Mouse (Mus musculus): ENCODE measurements at regions not wholly inside any gene's neighbourhood (a gene's known extent, or its start where the extent isn't known, plus 50 kb on each side); places are given as distances from the start of the nearest gene placed in this dataset.
A peak's percentile ranks its signal among the peaks of the same experiment; 100 is the strongest.

DNA sequence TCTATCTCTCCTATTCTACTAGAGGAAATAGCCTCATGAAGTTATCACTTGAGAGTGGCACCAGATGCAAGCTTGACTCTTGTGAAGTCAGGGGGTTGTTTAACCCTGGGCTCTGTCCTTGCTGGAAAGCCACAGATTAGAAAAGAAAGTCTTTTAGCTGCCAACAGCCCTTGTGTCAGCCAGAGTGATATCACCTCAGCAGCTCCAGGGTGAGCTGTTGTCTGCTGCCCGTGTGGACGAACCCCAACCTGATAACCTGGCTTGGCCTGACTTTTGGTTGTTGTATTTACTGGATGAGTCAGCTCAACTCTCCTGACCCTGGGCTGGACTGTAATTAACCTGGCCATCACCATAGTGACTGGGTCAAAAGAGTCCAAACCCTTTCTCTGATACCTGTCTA, 88.6 kb upstream of the Serbp1 start:
- no peak for DNase-seq

DNA sequence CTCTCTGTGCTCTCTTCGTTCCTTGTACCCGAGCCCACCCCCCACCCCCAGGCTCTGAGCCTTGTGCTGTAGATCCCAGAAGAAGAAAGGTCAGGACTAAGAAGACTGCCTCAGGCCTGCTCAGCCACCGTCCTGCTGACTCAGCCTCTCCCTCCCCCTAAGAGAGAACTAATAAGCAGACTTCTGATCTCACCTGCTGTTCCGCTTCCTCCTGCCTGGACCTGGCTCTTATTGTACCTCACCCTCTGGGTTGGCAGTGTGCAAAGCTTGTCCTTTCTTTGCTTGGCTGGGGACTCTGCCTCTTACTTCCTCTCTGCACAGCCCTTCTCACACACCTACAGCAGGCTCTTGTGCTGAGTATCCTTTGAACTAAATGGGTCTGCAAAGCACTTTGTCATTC, 91.3 kb upstream of the Serbp1 start:
- no peak for DNase-seq

- DNase-seq: no peak
Observed at GRCm38 (mm10) chr6:67145969-67146368, 92.0 kb upstream of the Serbp1 start.

- DNase-seq: no peak
Observed at GRCm38 (mm10) chr6:67144946-67145716, 92.8 kb upstream of the Serbp1 start.

DNA sequence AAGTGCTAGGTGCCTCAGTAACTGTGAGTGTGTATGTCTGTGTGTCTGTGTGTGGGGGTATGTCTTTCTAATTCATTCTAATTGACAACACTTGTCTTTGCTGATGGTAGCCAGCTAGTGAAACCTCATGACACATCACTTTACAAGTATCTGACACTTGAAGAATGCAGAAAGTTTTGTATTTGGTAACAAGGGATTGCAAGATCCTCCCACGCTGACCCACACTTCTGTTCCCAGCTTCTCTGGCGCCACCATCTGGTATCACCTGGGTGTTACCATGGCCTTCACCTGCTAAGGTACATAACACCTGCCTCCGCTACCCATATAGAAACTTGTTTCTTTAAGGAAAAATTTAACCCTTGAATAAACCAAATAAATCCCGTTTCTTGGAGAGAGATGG, 95.8 kb upstream of the Serbp1 start:
- DNase-seq: peak; percentile 88

DNA sequence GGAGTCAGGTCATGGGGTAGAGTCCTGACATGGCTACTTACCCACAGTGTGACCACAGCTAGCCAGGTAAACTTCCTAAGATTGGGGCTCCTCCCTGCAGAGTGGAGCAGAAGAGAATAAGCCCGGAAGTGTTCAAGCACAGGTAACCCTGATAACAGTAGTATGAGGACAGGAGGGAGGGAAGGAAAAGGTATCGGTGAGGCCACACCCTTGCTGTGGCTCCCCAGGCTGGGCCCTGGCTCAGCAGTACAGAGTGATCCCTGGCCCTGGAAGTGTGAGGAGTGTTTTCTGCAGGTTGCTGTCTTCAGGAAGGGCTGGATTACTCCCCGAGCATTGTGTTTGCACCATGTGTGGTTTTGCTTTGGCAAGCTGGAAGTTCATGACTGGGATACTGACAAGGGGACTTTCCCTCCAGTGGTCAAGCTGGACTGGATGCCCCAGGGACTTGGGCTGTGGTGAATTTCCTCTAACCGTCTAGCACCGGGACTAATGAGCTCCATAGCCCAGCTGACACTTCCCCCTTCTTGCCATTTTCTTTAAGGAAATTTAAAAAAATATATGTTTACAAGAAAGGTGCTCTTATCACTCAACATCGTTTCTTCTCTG, 97.2 kb upstream of the Serbp1 start:
- no peak for DNase-seq

GRCm38 (mm10) chr6:67139012-67139375, 99.0 kb upstream of the Serbp1 start:
- no peak for DNase-seq

DNA sequence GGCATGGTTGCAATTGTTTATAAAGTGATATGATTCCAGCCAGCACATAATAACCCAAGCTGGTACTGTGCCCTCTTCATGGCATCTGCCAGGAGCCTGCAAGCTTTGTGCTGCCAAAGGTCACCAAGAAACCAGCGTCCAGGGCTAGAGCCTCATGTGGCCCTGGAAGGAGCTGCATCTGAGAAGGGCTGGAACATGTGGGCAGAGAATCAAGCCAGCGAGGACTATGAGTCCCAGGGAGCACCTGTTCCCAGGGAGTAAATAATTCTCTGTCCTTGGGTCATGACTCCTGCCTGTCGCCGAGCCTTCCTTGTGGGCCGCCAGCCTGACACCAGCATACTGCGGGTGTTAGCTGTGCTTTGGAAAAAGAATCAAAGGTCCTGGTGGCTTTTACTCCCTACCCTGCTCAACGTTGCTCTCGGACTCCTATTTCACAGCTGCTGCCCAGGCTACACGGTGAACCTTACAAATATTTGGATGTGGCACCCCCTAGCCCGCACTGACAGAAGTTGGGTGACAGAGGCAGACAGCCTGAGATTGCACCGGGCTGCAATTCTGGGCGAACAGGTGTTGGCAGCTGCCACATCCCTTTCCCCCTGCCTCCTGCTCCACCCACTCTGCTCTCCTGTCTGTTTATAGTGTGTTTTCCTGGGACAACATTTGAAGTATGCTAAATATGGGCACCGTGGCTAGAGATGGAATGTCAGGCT, 99.5 kb upstream of the Serbp1 start:
- DNase-seq: peak; percentile 53

DNA sequence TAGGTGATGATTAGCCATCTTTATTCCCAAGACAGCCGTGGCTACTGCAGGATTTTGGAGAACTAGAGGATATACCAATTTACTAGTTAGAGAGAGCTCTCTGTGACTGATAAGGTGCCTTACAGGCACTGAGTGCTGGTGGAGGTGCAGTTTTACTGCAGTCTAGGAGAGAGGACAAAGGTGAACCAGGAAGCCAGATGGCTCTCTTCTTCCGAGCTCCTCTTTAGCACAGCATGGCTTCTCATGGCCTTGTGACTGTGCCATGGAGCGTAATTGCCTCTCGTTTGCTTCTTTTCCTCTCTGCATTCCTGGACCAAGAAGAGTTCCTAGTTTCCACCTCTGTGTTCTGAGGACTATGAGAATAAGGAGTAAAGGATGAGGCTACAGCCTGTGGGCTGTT, 100.2 kb upstream of the Gadd45a start:
- no peak for DNase-seq

GRCm38 (mm10) chr6:67134915-67135314, 97.7 kb upstream of the Gadd45a start:
- no peak for DNase-seq

GRCm38 (mm10) chr6:67130540-67131301, 93.5 kb upstream of the Gadd45a start:
- DNase-seq: no peak

DNA sequence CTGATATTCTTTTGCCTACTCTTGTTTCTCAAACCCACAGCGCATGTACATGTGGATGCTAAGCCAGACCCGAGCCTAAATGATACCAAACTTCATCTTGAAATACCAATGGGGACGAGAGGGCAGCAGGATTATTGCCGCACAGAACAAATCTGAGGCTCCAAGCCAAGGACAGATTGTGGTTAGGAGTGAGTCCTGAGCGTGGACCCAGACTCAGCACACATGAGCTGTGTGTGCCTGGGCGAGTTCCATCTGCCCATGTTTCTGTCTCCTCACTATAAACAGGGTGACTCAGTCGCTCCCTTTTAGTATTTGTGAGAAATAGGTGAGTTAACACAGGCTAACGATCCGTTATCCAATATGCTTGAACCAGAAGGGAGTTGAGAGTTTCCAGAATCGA, 92.4 kb upstream of the Gadd45a start:
- no peak for DNase-seq

GRCm38 (mm10) chr6:67128503-67129463, 91.5 kb upstream of the Gadd45a start:
- DNase-seq: peak; percentile 56

DNA sequence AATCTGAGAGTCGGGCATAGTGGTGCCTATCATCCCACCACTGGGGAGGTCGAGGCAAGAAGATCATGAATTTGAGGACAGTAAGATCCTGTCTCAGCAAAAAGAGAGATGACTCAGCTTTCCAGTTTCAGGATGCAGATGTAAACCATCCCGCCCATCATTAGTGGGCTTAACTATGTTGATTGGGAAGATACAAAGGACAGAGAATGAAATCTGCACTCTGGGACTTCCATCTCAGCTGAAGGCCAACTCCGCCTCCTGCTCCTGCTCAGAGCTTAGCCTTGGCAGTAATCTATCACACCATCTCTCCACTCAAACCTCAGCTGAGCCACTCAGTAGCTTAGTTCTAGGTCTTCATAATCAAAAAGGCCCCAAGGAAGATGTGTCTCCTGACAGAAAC, 90.5 kb upstream of the Gadd45a start:
- DNase-seq: no peak

DNA sequence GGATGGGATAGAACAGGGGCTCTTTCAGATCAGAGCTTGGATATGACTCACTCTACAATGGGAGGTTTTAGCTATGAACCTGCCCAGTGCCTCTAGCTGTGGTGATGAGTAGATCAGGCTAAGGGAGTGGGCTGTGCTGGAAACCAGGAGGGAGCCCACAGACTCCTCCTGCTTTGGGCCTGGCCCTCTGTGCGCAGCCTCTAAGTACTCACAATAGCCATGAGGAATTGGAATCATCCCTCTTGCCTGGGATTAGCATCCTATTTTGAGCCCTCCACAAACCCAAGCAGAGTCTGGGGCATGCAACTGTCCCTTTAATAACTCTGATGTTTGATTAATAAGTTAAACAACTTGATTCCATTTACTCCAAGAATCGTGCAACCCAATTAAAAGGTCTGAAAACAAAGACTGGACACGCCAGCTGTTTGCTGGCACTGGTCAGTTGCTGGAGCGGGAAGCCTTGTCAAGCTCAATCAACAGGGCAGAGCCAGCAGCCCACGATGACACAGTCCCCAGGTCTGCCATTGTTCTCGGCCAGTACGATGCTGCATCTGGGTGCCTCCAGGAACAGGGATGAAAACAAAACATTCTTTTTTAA, 88.6 kb upstream of the Gadd45a start:
- no peak for DNase-seq

DNA sequence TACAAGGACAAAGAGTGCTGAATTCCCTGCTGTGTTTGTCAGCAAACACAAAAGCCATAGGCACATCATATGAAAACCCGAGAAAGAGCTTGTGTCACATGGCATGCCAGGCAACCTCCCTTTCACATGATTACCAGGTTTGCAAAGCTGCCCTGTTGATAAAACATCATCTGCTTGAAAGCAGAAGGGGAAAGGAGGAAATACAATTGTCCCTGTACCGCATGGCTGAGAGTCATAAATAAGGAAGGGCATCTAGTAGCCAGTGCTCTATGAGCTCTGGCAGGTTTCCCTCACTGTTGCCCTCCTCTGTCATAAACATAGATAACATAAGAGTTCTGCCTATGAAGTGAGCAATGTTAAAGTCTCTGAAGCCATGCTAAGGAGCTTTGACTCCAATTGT, 86.8 kb upstream of the Gadd45a start:
- DNase-seq: no peak

DNA sequence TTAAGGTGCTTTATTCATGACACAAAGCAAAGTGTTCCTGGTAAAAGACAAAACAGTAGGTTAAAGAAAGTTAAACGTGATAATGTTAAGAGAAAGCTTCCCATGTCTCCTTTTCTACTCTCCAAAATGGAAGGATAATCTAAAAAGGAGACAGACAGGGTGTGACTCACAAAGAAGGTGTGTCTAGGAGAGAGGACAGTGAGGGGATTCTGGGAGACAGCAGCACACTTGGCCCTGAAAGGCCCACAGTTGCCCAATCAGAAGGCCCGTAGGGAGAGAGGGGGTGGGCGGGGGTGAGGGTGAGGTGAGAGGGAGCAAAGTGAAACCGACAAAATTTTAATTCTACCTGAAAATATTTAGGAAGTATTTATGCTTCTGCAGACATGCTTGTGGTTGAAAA, 85.8 kb upstream of the Gadd45a start:
- DNase-seq: no peak

DNA sequence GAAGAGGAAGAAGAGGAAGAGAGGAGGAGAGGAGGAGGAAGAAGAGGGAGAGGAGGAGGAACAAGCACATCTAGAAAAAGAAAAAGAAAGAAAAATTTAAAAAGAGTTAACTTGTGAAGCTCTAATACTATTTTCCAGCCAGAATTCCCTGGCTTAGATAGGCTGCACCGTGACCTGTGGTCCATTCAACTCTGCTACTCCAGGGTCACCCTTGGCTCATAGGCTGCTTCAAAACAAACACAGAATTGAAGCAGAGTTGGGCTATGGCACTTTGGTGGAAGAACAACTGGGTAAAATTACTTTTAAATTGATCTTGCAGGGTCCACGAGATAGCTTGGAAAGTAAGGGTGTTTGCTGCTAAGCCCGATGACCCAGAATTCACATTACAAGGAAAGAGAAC, 79.0 kb upstream of the Gadd45a start:
- DNase-seq: no peak

- DNase-seq: peak; percentile 56
Observed at GRCm38 (mm10) chr6:67115505-67116303, 78.4 kb upstream of the Gadd45a start.

DNA sequence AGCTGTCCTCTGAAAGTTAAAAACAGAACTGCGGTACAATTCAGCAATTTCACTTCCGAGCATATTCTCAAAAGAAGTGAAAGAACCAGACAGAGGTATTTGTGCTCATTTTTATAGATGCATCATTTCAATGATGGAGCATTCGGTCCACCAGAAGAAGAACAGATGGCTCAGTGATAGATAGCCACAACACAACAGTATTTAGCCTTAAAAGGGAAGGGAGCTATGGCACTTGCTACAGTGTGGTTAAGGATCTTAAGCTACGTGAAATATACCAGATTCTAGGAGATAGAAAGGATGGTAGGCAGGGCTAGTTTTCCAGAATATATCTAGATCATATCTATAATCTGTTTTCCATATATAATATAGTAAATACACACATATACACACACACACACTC, 77.5 kb upstream of the Gadd45a start:
- no peak for DNase-seq

GRCm38 (mm10) chr6:67113686-67114278, 76.5 kb upstream of the Gadd45a start:
- DNase-seq: peak; percentile 63
